Mouse (Mus musculus): ENCODE data around the gene Ptpn21. TPM values are rescaled to one million over a fixed set of nuclear protein-coding genes. Genes with fewer than 3 reads are reported as not detected.

Gene Ptpn21
- polyA plus RNA-seq, 1 experiment, result 30.1 TPM

GRCm38 (mm10) chr12:98679906-98680305 is 57.3 kb downstream of the Ptpn21 start:
- no peak for TF ChIP-seq TCF12 (IDR thresholded peaks at IDR 0.05; ENCODE audit: insufficient read depth, poor library complexity, severe bottlenecking)
- TF ChIP-seq USF1 (IDR thresholded peaks at IDR 0.05; ENCODE audit: low read depth), result no peak
- TF ChIP-seq POLR2A (IDR thresholded peaks at IDR 0.05; ENCODE audit: insufficient read length, low read depth), result no peak
- no peak for TF ChIP-seq POLR2AphosphoS2 (IDR thresholded peaks at IDR 0.05; ENCODE audit: insufficient read length, low read depth)
- TF ChIP-seq E2F4 (IDR thresholded peaks at IDR 0.05; ENCODE audit: insufficient read depth), result no peak
- TF ChIP-seq MAX (IDR thresholded peaks at IDR 0.05; ENCODE audit: low read depth), result no peak
- no peak for TF ChIP-seq CEBPB (IDR thresholded peaks at IDR 0.05; ENCODE audit: insufficient read depth, poor library complexity, severe bottlenecking)
- TF ChIP-seq TCF3 (IDR thresholded peaks at IDR 0.05; ENCODE audit: insufficient read length, low read depth), result no peak
- TF ChIP-seq MYOD1 (IDR thresholded peaks at IDR 0.05; ENCODE audit: control insufficient read depth in 1 of 3, insufficient read length in 2 of 3, low read depth in 2 of 3), result no peak
- peaks cover 47% of the 10 kb centered on the region for H3K36me3 ChIP-seq (ENCODE audit: control insufficient read depth, insufficient read depth)

GRCm38 (mm10) chr12:98677336-98677735 is 59.9 kb downstream of the Ptpn21 start:
- no peak overlapping the region for H3K4me3 ChIP-seq
- peaks cover 49% of the 10 kb centered on the region for H3K36me3 ChIP-seq (ENCODE audit: control insufficient read depth, insufficient read depth)
- H3K27me3 ChIP-seq (ENCODE audit: control insufficient read depth, insufficient read depth, insufficient read length), result no peaks in the 10 kb centered on the region
- no peak for TF ChIP-seq SRF (IDR thresholded peaks at IDR 0.05; ENCODE audit: control insufficient read depth, insufficient read length, low read depth)
- no peak for TF ChIP-seq CEBPB (IDR thresholded peaks at IDR 0.05; ENCODE audit: insufficient read depth, poor library complexity, severe bottlenecking)
- no peak for TF ChIP-seq POLR2A (IDR thresholded peaks at IDR 0.05; ENCODE audit: insufficient read length, low read depth)
- TF ChIP-seq POLR2AphosphoS2 (IDR thresholded peaks at IDR 0.05; ENCODE audit: insufficient read length, low read depth), result no peak
- TF ChIP-seq USF1 (IDR thresholded peaks at IDR 0.05; ENCODE audit: low read depth), result no peak
- TF ChIP-seq REST (IDR thresholded peaks at IDR 0.05; ENCODE audit: insufficient read depth, insufficient read length), result no peak
- TF ChIP-seq TCF12 (IDR thresholded peaks at IDR 0.05; ENCODE audit: insufficient read depth, poor library complexity, severe bottlenecking), result no peak
- TF ChIP-seq E2F4 (IDR thresholded peaks at IDR 0.05; ENCODE audit: insufficient read depth), result no peak
- H3K4me2 ChIP-seq (ENCODE audit: low read depth), result no peak overlapping the region
- no peaks in the 10 kb centered on the region for H3K79me2 ChIP-seq (ENCODE audit: control insufficient read depth, insufficient read depth)
- no peak overlapping the region for H3ac ChIP-seq (ENCODE audit: control insufficient read depth, insufficient read length)

More at GRCm38 (mm10) chr12:98679906-98680305, 57.3 kb downstream of the Ptpn21 start:
- Histone ChIP-seq H3K4me3 (no peak overlapping the region), H3K4me2 (ENCODE audit: low read depth) (no peak overlapping the region), H3K79me2 (ENCODE audit: control insufficient read depth, insufficient read depth) (peaks cover 6% of the 10 kb centered on the region), H3ac (ENCODE audit: control insufficient read depth, insufficient read length) (no peak overlapping the region), H3K27me3 (ENCODE audit: control insufficient read depth, insufficient read depth, insufficient read length) (no peaks in the 10 kb centered on the region)

- TF ChIP-seq REST (IDR thresholded peaks at IDR 0.05; ENCODE audit: insufficient read depth, insufficient read length) (no peak), CEBPB (IDR thresholded peaks at IDR 0.05; ENCODE audit: insufficient read depth, poor library complexity, severe bottlenecking) (no peak), TCF3 (IDR thresholded peaks at IDR 0.05; ENCODE audit: insufficient read length, low read depth) (no peak), SRF (IDR thresholded peaks at IDR 0.05; ENCODE audit: control insufficient read depth, insufficient read length, low read depth) (no peak), MAX (IDR thresholded peaks at IDR 0.05; ENCODE audit: low read depth) (no peak), USF1 (IDR thresholded peaks at IDR 0.05; ENCODE audit: low read depth) (no peak), POLR2AphosphoS2 (IDR thresholded peaks at IDR 0.05; ENCODE audit: insufficient read length, low read depth) (no peak), POLR2A (IDR thresholded peaks at IDR 0.05; ENCODE audit: insufficient read length, low read depth) (no peak), MYOG (IDR thresholded peaks at IDR 0.05; ENCODE audit: control insufficient read depth in 1 of 3, insufficient read depth in 1 of 3, insufficient read length in 2 of 3, low read depth in 2 of 3) (no peak), MYOD1 (IDR thresholded peaks at IDR 0.05; ENCODE audit: control insufficient read depth in 1 of 3, insufficient read length in 2 of 3, low read depth in 2 of 3) (no peak), E2F4 (IDR thresholded peaks at IDR 0.05; ENCODE audit: insufficient read depth) (no peak), TCF12 (IDR thresholded peaks at IDR 0.05; ENCODE audit: insufficient read depth, poor library complexity, severe bottlenecking) (no peak)
- Histone ChIP-seq H3K4me2 (ENCODE audit: low read depth) (no peak overlapping the region), H3K27me3 (ENCODE audit: control insufficient read depth, insufficient read depth, insufficient read length) (no peaks in the 10 kb centered on the region), H3ac (ENCODE audit: control insufficient read depth, insufficient read length) (no peak overlapping the region), H3K4me3 (no peak overlapping the region), H3K79me2 (ENCODE audit: control insufficient read depth, insufficient read depth) (no peaks in the 10 kb centered on the region), H3K36me3 (ENCODE audit: control insufficient read depth, insufficient read depth) (peaks cover 48% of the 10 kb centered on the region)
Measured at GRCm38 (mm10) chr12:98676861-98677260, 60.3 kb downstream of the Ptpn21 start.

GRCm38 (mm10) chr12:98674627-98675143 is 62.5 kb downstream of the Ptpn21 start:
- Histone ChIP-seq H3K4me2 (ENCODE audit: low read depth) (no peak overlapping the region), H3K79me2 (ENCODE audit: control insufficient read depth, insufficient read depth) (no peaks in the 10 kb centered on the region), H3K4me3 (no peak overlapping the region), H3K36me3 (ENCODE audit: control insufficient read depth, insufficient read depth) (peaks cover 32% of the 10 kb centered on the region), H3ac (ENCODE audit: control insufficient read depth, insufficient read length) (no peak overlapping the region), H3K27me3 (ENCODE audit: control insufficient read depth, insufficient read depth, insufficient read length) (no peaks in the 10 kb centered on the region)
- TF ChIP-seq POLR2AphosphoS2 (IDR thresholded peaks at IDR 0.05; ENCODE audit: insufficient read length, low read depth) (peak; percentile 6), USF1 (IDR thresholded peaks at IDR 0.05; ENCODE audit: low read depth) (no peak)

- no peaks in the 10 kb centered on the region for H3K79me2 ChIP-seq (ENCODE audit: control insufficient read depth, insufficient read depth)
- no peak overlapping the region for H3ac ChIP-seq (ENCODE audit: control insufficient read depth, insufficient read length)
- no peak overlapping the region for H3K4me3 ChIP-seq
- H3K27me3 ChIP-seq (ENCODE audit: control insufficient read depth, insufficient read depth, insufficient read length), result no peaks in the 10 kb centered on the region
- TF ChIP-seq MAX (IDR thresholded peaks at IDR 0.05; ENCODE audit: low read depth), result no peak
- peak; percentile 52 for TF ChIP-seq POLR2AphosphoS2 (IDR thresholded peaks at IDR 0.05; ENCODE audit: insufficient read length, low read depth)
- no peak for TF ChIP-seq CEBPB (IDR thresholded peaks at IDR 0.05; ENCODE audit: insufficient read depth, poor library complexity, severe bottlenecking)
- no peak overlapping the region for H3K4me2 ChIP-seq (ENCODE audit: low read depth)
- peaks cover 24% of the 10 kb centered on the region for H3K36me3 ChIP-seq (ENCODE audit: control insufficient read depth, insufficient read depth)
Measured at GRCm38 (mm10) chr12:98673879-98674278, 63.3 kb downstream of the Ptpn21 start.

Measured in myocyte (in vitro differentiated cells).